Mouse (Mus musculus) lung, embryonic 16.5 days (tissue): Measurements from ENCODE around the gene Mitf. TPM values are rescaled to one million over a fixed set of nuclear protein-coding genes. Genes with fewer than 3 reads are reported as not detected.
A peak's percentile ranks its signal among the peaks of the same experiment; 100 is the strongest.

Source experiments
- ATAC-seq: fragments of 200-750 bp; cut with Nextera tagmentation; 2 replicates; pipeline ENCODE4 v1.8.0; 2017; ENCODE audit warnings: low read depth, mild to moderate bottlenecking, moderate library complexity
- H3K27ac ChIP-seq: fragments of 300-500 bp; sonication (generic); 2 replicates; pipeline ENCODE4 v1.5.1; 2014; ENCODE audit warnings: mild to moderate bottlenecking, control low read depth, low read length
- H3K27me3 ChIP-seq: fragments of 300-500 bp; sonication (generic); 2 replicates; pipeline ENCODE4 v1.6.1; 2014; ENCODE audit warnings: low read depth, low read length, mixed read lengths; ENCODE audit not compliant: control insufficient read depth, insufficient read depth
- H3K36me3 ChIP-seq: fragments of 300-500 bp; sonication (generic); 2 replicates; pipeline ENCODE4 v1.6.1; 2014; ENCODE audit warnings: low read length; ENCODE audit not compliant: control insufficient read depth, insufficient read depth
- H3K4me1 ChIP-seq: fragments of 300-500 bp; sonication (generic); replicated peaks from 2 replicates; pipeline ENCODE4 v1.6.1; 2014; ENCODE audit warnings: low read length, mixed read lengths; ENCODE audit not compliant: control insufficient read depth, insufficient read depth
- H3K4me2 ChIP-seq: fragments of 300-500 bp; sonication (generic); 2 replicates; pipeline ENCODE4 v1.6.1; 2014; ENCODE audit warnings: low read depth, low read length, control low read depth
- H3K4me3 ChIP-seq: fragments of 300-500 bp; sonication (generic); 2 replicates; pipeline ENCODE4 v1.5.1; 2014; ENCODE audit warnings: mild to moderate bottlenecking, low read length, control low read depth
- H3K9ac ChIP-seq: fragments of 300-500 bp; sonication (generic); 2 replicates; pipeline ENCODE4 v1.6.1; 2014; ENCODE audit warnings: low read length, control low read depth
- H3K9me3 ChIP-seq: fragments of 300-500 bp; sonication (generic); 2 replicates; pipeline ENCODE4 v1.6.1; 2016; ENCODE audit warnings: low read length; ENCODE audit not compliant: control insufficient read depth
- WGBS: fragments of 180-500 bp; shearing (Covaris S2); extraction: QIAGEN DNeasy Blood & Tissue Kit; methylation state at CpG from one replicate; pipeline ENCODE4 v1.1.7; 2014; 5-methylcytosine and 5-hydroxymethylcytosine counted together
- polyA plus RNA-seq: library from polyadenylated mRNA; unstranded; fragments of >200 nt; fragmentation: Nextera tagmentation; extraction: Ambion mirVana; gene quantifications from 2 replicates; pipeline ENCODE4 v1.2.1, GENCODE M21; 2015

Gene Mitf
- polyA plus RNA-seq, 1 experiment from 2014 or later: 2.3 TPM

GRCm38 (mm10) chr6:97958276-97958675 lies 151.4 kb downstream of the Mitf start:
- WGBS: 63% methylated on average over 4 of the region's 4 CpGs
- no peak for ATAC-seq
- Histone ChIP-seq H3K4me2 (no peak overlapping the region), H3K4me3 (no peak overlapping the region), H3K9me3 (no peaks in the 10 kb centered on the region), H3K27ac (no peak overlapping the region), H3K27me3 (no peaks in the 10 kb centered on the region), H3K36me3 (no peaks in the 10 kb centered on the region), H3K4me1 (no peaks in the 10 kb centered on the region), H3K9ac (no peak overlapping the region)

GRCm38 (mm10) chr6:97961776-97962175 lies 154.9 kb downstream of the Mitf start:
- Histone ChIP-seq H3K4me3 (no peak overlapping the region), H3K27me3 (no peaks in the 10 kb centered on the region), H3K36me3 (no peaks in the 10 kb centered on the region), H3K9ac (no peak overlapping the region), H3K4me1 (no peaks in the 10 kb centered on the region), H3K9me3 (no peaks in the 10 kb centered on the region), H3K27ac (no peak overlapping the region), H3K4me2 (no peak overlapping the region)
- no peak for ATAC-seq
- WGBS: 49% methylated on average over 2 of the region's 2 CpGs

- H3K9ac ChIP-seq: no peak overlapping the region
- H3K4me3 ChIP-seq: no peak overlapping the region
- no peaks in the 10 kb centered on the region for H3K9me3 ChIP-seq
- no peak overlapping the region for H3K4me2 ChIP-seq
- no peak for ATAC-seq
- no peaks in the 10 kb centered on the region for H3K27me3 ChIP-seq
- no peak overlapping the region for H3K27ac ChIP-seq
- H3K4me1 ChIP-seq: no peaks in the 10 kb centered on the region
- 41% methylated on average over 1 of the region's 1 CpGs for WGBS
- no peaks in the 10 kb centered on the region for H3K36me3 ChIP-seq
Observed at GRCm38 (mm10) chr6:97962311-97962710, 155.5 kb downstream of the Mitf start.

GRCm38 (mm10) chr6:97964750-97965149 lies 157.9 kb downstream of the Mitf start:
- Histone ChIP-seq H3K27ac (no peak overlapping the region), H3K4me3 (no peak overlapping the region), H3K9ac (no peak overlapping the region), H3K4me1 (no peaks in the 10 kb centered on the region), H3K9me3 (no peaks in the 10 kb centered on the region), H3K36me3 (no peaks in the 10 kb centered on the region), H3K27me3 (no peaks in the 10 kb centered on the region), H3K4me2 (no peak overlapping the region)
- no peak for ATAC-seq
- WGBS: 69% methylated on average over 3 of the region's 3 CpGs

- H3K9ac ChIP-seq: no peak overlapping the region
- H3K4me3 ChIP-seq: no peak overlapping the region
- 48% methylated on average over 9 of the region's 9 CpGs for WGBS
- no peak overlapping the region for H3K27ac ChIP-seq
- H3K4me2 ChIP-seq: no peak overlapping the region
- no peaks in the 10 kb centered on the region for H3K9me3 ChIP-seq
- no peaks in the 10 kb centered on the region for H3K27me3 ChIP-seq
- peak; percentile 41; the same call in 1 of the 2 replicates for ATAC-seq
- H3K36me3 ChIP-seq: no peaks in the 10 kb centered on the region
- H3K4me1 ChIP-seq: no peaks in the 10 kb centered on the region
Observed at GRCm38 (mm10) chr6:97981668-97982067, 174.8 kb downstream of the Mitf start.

- H3K27me3 ChIP-seq: no peaks in the 10 kb centered on the region
- 53% methylated on average over 9 of the region's 9 CpGs for WGBS
- no peak overlapping the region for H3K4me3 ChIP-seq
- H3K4me2 ChIP-seq: no peak overlapping the region
- no peak for ATAC-seq
- H3K27ac ChIP-seq: no peak overlapping the region
- H3K4me1 ChIP-seq: no peaks in the 10 kb centered on the region
- H3K9ac ChIP-seq: no peak overlapping the region
- no peaks in the 10 kb centered on the region for H3K9me3 ChIP-seq
- no peaks in the 10 kb centered on the region for H3K36me3 ChIP-seq
Observed at GRCm38 (mm10) chr6:97985658-97986057, 178.8 kb downstream of the Mitf start.

- H3K9me3 ChIP-seq: no peaks in the 10 kb centered on the region
- no peaks in the 10 kb centered on the region for H3K4me1 ChIP-seq
- no peak overlapping the region for H3K9ac ChIP-seq
- no peak for ATAC-seq
- H3K4me2 ChIP-seq: no peak overlapping the region
- 68% methylated on average over 3 of the region's 3 CpGs for WGBS
- no peak overlapping the region for H3K27ac ChIP-seq
- H3K36me3 ChIP-seq: no peaks in the 10 kb centered on the region
- no peaks in the 10 kb centered on the region for H3K27me3 ChIP-seq
- H3K4me3 ChIP-seq: no peak overlapping the region
Observed at GRCm38 (mm10) chr6:97986417-97986816, 179.6 kb downstream of the Mitf start.

- no peaks in the 10 kb centered on the region for H3K36me3 ChIP-seq
- no peak overlapping the region for H3K27ac ChIP-seq
- H3K4me3 ChIP-seq: no peak overlapping the region
- no peak overlapping the region for H3K4me2 ChIP-seq
- no peaks in the 10 kb centered on the region for H3K27me3 ChIP-seq
- WGBS: 91% methylated on average over 12 of the region's 12 CpGs
- no peak for ATAC-seq
- no peaks in the 10 kb centered on the region for H3K4me1 ChIP-seq
- H3K9me3 ChIP-seq: no peaks in the 10 kb centered on the region
- H3K9ac ChIP-seq: no peak overlapping the region
Observed at GRCm38 (mm10) chr6:97993507-97993906, 186.7 kb downstream of the Mitf start.

GRCm38 (mm10) chr6:97995606-97996307 lies 188.9 kb downstream of the Mitf start:
- H3K27ac ChIP-seq: no peak overlapping the region
- 61% methylated on average over 11 of the region's 11 CpGs for WGBS

More at GRCm38 (mm10) chr6:97995606-97996307, 188.9 kb downstream of the Mitf start:
- Histone ChIP-seq H3K9ac (no peak overlapping the region), H3K4me3 (no peak overlapping the region), H3K36me3 (no peaks in the 10 kb centered on the region), H3K4me2 (no peak overlapping the region), H3K4me1 (no peaks in the 10 kb centered on the region; the same call in 1 of the 2 replicates), H3K9me3 (no peaks in the 10 kb centered on the region), H3K27me3 (no peaks in the 10 kb centered on the region)
- no peak for ATAC-seq
